In genomic region chr12:56058876-56059275, GRCm38 (mm10) we compare ENCODE assay signal across 6 mouse cellular contexts.
"Had no signal": no experiment of that assay in that cellular context is flagged by ENCODE, and none has a peak within 500 bp of the region (broad histone marks: within the 10 kb centered on the region; RNA-seq: fewer than 3 reads in every experiment).

No protein-coding gene starts in this region.

- H3K9me3 ChIP-seq: liver, embryonic 12.5 days; midbrain, embryonic 10.5 days; midbrain, embryonic 12.5 days had no signal

- H3K4me2 ChIP-seq: liver, embryonic 12.5 days; lung, embryonic 14.5 days; midbrain, embryonic 12.5 days had no signal

- ATAC-seq: liver, embryonic 12.5 days had no signal

- H3K4me3 ChIP-seq: liver, embryonic 12.5 days; midbrain, embryonic 10.5 days; midbrain, embryonic 12.5 days; myocyte had no signal

- H3K27ac ChIP-seq: liver, embryonic 12.5 days; liver, embryonic 14.5 days; midbrain, embryonic 10.5 days; midbrain, embryonic 12.5 days had no signal

- H3K27me3 ChIP-seq: liver, embryonic 12.5 days had no signal

- H3K4me1 ChIP-seq: liver, embryonic 12.5 days; midbrain, embryonic 10.5 days; midbrain, embryonic 12.5 days had no signal

- H3K9ac ChIP-seq: liver, embryonic 12.5 days; liver, embryonic 14.5 days; lung, embryonic 14.5 days; midbrain, embryonic 12.5 days had no signal

- H3K36me3 ChIP-seq: liver, embryonic 12.5 days; midbrain, embryonic 10.5 days; midbrain, embryonic 12.5 days had no signal
